In genomic region chr5:33782999-33783390, GRCm38 (mm10) we compare ENCODE assay signal across 8 mouse cellular contexts. TPM values are rescaled to one million over a fixed set of nuclear protein-coding genes. Genes with fewer than 3 reads are reported as not detected.
DNase-seq lines count a peak whose midpoint lies in the region; ATAC-seq and TF ChIP-seq lines count a peak whose summit lies in the region.

No protein-coding gene starts in this region.

- H3K4me3 ChIP-seq in kidney, postnatal 0 days (replicated peaks; ENCODE audit: low read depth, low read length): peak overlapping the region; percentile 83
- H3K4me3 ChIP-seq in hindbrain, embryonic 13.5 days: peak overlapping the region; percentile 89
- peak overlapping the region; percentile 96 for H3K4me3 ChIP-seq in midbrain, embryonic 15.5 days

- 5% methylated on average over 6 of the region's 6 CpGs for WGBS in kidney, postnatal 0 days
- 8% methylated on average over 6 of the region's 6 CpGs for WGBS in hindbrain, embryonic 13.5 days
- 7% methylated on average over 6 of the region's 6 CpGs for WGBS in midbrain, embryonic 15.5 days

- H3K4me2 ChIP-seq in kidney, postnatal 0 days (ENCODE audit: low read length): peak overlapping the region; percentile 93
- peak overlapping the region; percentile 91 for H3K4me2 ChIP-seq in hindbrain, embryonic 13.5 days
- peak overlapping the region; percentile 85 for H3K4me2 ChIP-seq in midbrain, embryonic 15.5 days

- no peak for TF ChIP-seq CTCF in kidney, postnatal 0 days (IDR thresholded peaks at IDR 0.05; ENCODE audit: low read depth)

- DNase-seq in kidney, postnatal 0 days (ENCODE audit: low spot score): no peak
- DNase-seq in kidney, adult 11 months: no peak
- no peak for DNase-seq in cerebellum, adult 8-10 months
- DNase-seq in adipocyte (ENCODE audit: low spot score): no peak
- no peak for DNase-seq in frontal cortex, postnatal 10 days (ENCODE audit: low spot score in 2 of 2)

- no peaks in the 10 kb centered on the region for H3K4me1 ChIP-seq in kidney, postnatal 0 days (replicated peaks; ENCODE audit: insufficient read depth, low read length)
- H3K4me1 ChIP-seq in hindbrain, embryonic 13.5 days (replicated peaks): peaks cover 27% of the 10 kb centered on the region
- peaks cover 23% of the 10 kb centered on the region for H3K4me1 ChIP-seq in midbrain, embryonic 15.5 days

- H3K27me3 ChIP-seq in kidney, postnatal 0 days (ENCODE audit: insufficient read depth, low read length): no peaks in the 10 kb centered on the region
- H3K27me3 ChIP-seq in hindbrain, embryonic 13.5 days: no peaks in the 10 kb centered on the region
- no peaks in the 10 kb centered on the region for H3K27me3 ChIP-seq in midbrain, embryonic 15.5 days (replicated peaks)

- H3K36me3 ChIP-seq in kidney, postnatal 0 days (ENCODE audit: insufficient read depth, low read length): no peaks in the 10 kb centered on the region
- H3K36me3 ChIP-seq in hindbrain, embryonic 13.5 days: peaks cover under 1% of the 10 kb centered on the region; the same call in 1 of the 2 replicates
- H3K36me3 ChIP-seq in midbrain, embryonic 15.5 days (replicated peaks): no peaks in the 10 kb centered on the region

- H3K9me3 ChIP-seq in kidney, postnatal 0 days (replicated peaks; ENCODE audit: low read length): no peaks in the 10 kb centered on the region
- H3K9me3 ChIP-seq in hindbrain, embryonic 13.5 days: no peaks in the 10 kb centered on the region
- no peaks in the 10 kb centered on the region for H3K9me3 ChIP-seq in midbrain, embryonic 15.5 days

- ATAC-seq in kidney, postnatal 0 days (replicated peaks; ENCODE audit: low FRiP score, low read depth): peak; percentile 50
- peak; percentile 40 for ATAC-seq in common myeloid progenitor, adult 5-6 weeks (replicated peaks; ENCODE audit: low read depth, poor library complexity, severe bottlenecking)
- peak; percentile 80 for ATAC-seq in hindbrain, embryonic 13.5 days (ENCODE audit: low FRiP score)
- peak; percentile 84 for ATAC-seq in midbrain, embryonic 15.5 days (replicated peaks)

- H3K27ac ChIP-seq in kidney, postnatal 0 days: no peak overlapping the region
- H3K27ac ChIP-seq in hindbrain, embryonic 13.5 days: peak overlapping the region; percentile 92
- H3K27ac ChIP-seq in midbrain, embryonic 15.5 days: peak overlapping the region; percentile 91

- peak overlapping the region; percentile 83; the same call in 1 of the 2 replicates for H3K9ac ChIP-seq in kidney, postnatal 0 days (ENCODE audit: low read depth, low read length)
- peak overlapping the region; percentile 92 for H3K9ac ChIP-seq in hindbrain, embryonic 13.5 days
- peak overlapping the region; percentile 95 for H3K9ac ChIP-seq in midbrain, embryonic 15.5 days

RNA-seq across cellular contexts. Expression of gene Letm1, which starts 0.4 kb away (rescaled TPM):
- 53.4 and 58.3 TPM in 2 replicates for polyA plus RNA-seq in kidney, postnatal 0 days (2015; fragmentation: Nextera tagmentation; extraction: Ambion mirVana)
- total RNA-seq in common myeloid progenitor, adult 5-6 weeks (2017): 22.3 and 23.9 TPM in 2 replicates
- 58.0 and 58.5 TPM in 2 replicates for polyA plus RNA-seq in hindbrain, embryonic 13.5 days (2015; fragmentation: Nextera tagmentation; extraction: Ambion mirVana)
- polyA plus RNA-seq in midbrain, embryonic 15.5 days (2015; fragmentation: Nextera tagmentation; extraction: Ambion mirVana): 75.4 and 75.9 TPM in 2 replicates

RNA-seq across cellular contexts. Expression of gene Nsd2, which starts 37.5 kb away (rescaled TPM):
- polyA plus RNA-seq in kidney, postnatal 0 days (2015; fragmentation: Nextera tagmentation; extraction: Ambion mirVana): 21.0 and 25.8 TPM in 2 replicates
- 94.2 and 113 TPM in 2 replicates for total RNA-seq in common myeloid progenitor, adult 5-6 weeks (2017)
- 74.1 and 77.6 TPM in 2 replicates for polyA plus RNA-seq in hindbrain, embryonic 13.5 days (2015; fragmentation: Nextera tagmentation; extraction: Ambion mirVana)
- polyA plus RNA-seq in midbrain, embryonic 15.5 days (2015; fragmentation: Nextera tagmentation; extraction: Ambion mirVana): 78.6 and 81.6 TPM in 2 replicates
